ENCODE assay signal across 24 mouse cellular contexts in genomic region chr19:12464674-12465073, GRCm38 (mm10). TPM values are rescaled to one million over a fixed set of nuclear protein-coding genes. Genes with fewer than 3 reads are reported as not detected.
DNase-seq lines count a peak whose midpoint lies in the region; ATAC-seq and TF ChIP-seq lines count a peak whose summit lies in the region.
"Had no signal": no experiment of that assay in that cellular context is flagged by ENCODE, and none has a peak within 500 bp of the region (broad histone marks: within the 10 kb centered on the region; RNA-seq: fewer than 3 reads in every experiment).

No protein-coding gene starts in this region.

- TF ChIP-seq POLR2A in spleen, adult 2 months (IDR thresholded peaks at IDR 0.05; ENCODE audit: low read depth, low read length) = no peak
- TF ChIP-seq POLR2A in thymus, adult 2 months (IDR thresholded peaks at IDR 0.05; ENCODE audit: control insufficient read depth, extremely low read depth, insufficient read depth, low read length, poor library complexity) = no peak

- H3K4me3 ChIP-seq in spleen, adult 2 months (ENCODE audit: extremely low read depth, insufficient read depth, insufficient read length) = 0 out of 2 replicates have a peak overlapping the region, but pooled peaks have one; percentile 6
- no peak overlapping the region for H3K4me3 ChIP-seq in lung, embryonic 15.5 days
- H3K4me3 ChIP-seq in stomach, postnatal 0 days (ENCODE audit: low read depth, low read length) = no peak overlapping the region
- no peak overlapping the region for H3K4me3 ChIP-seq in thymus, adult 2 months (ENCODE audit: control insufficient read depth, insufficient read depth, low read length)
- H3K4me3 ChIP-seq: erythroblast, embryonic 14.5 days; heart, embryonic 13.5 days; hindbrain, embryonic 13.5 days had no signal

- H3K27ac ChIP-seq in spleen, adult 2 months (ENCODE audit: insufficient read depth, low read length) = no peak overlapping the region
- H3K27ac ChIP-seq in lung, embryonic 15.5 days = peak overlapping the region; percentile 90
- peak overlapping the region; percentile 76; the same call in 1 of the 2 replicates for H3K27ac ChIP-seq in stomach, postnatal 0 days (replicated peaks)
- no peak overlapping the region for H3K27ac ChIP-seq in thymus, adult 2 months (ENCODE audit: control insufficient read depth, insufficient read depth, low read length)
- H3K27ac ChIP-seq: hindbrain, embryonic 13.5 days had no signal

- ATAC-seq in lung, embryonic 15.5 days (ENCODE audit: borderline replicate concordance, extremely low read depth, low FRiP score, low TSS enrichment) = no peak
- ATAC-seq in stomach, postnatal 0 days (ENCODE audit: low FRiP score, low TSS enrichment) = no peak
- ATAC-seq: forebrain, postnatal 0 days; intestine, embryonic 16.5 days had no signal

- H3K36me3 ChIP-seq in spleen, adult 2 months (ENCODE audit: control insufficient read depth, insufficient read depth, low read length) = no peaks in the 10 kb centered on the region
- H3K36me3 ChIP-seq in lung, embryonic 15.5 days = peaks cover 16% of the 10 kb centered on the region
- H3K36me3 ChIP-seq in stomach, postnatal 0 days (ENCODE audit: control insufficient read depth, insufficient read depth, low read length) = peaks cover 9% of the 10 kb centered on the region; the same call in 1 of the 2 replicates
- H3K36me3 ChIP-seq in thymus, adult 2 months (ENCODE audit: control insufficient read depth, insufficient read depth, low read length) = no peaks in the 10 kb centered on the region
- H3K36me3 ChIP-seq: heart, embryonic 13.5 days had no signal

- no peaks in the 10 kb centered on the region for H3K27me3 ChIP-seq in spleen, adult 2 months (ENCODE audit: control insufficient read depth, insufficient read depth, low read length)
- no peaks in the 10 kb centered on the region for H3K27me3 ChIP-seq in lung, embryonic 15.5 days
- no peaks in the 10 kb centered on the region for H3K27me3 ChIP-seq in stomach, postnatal 0 days (ENCODE audit: control insufficient read depth, insufficient read depth, low read length)
- H3K27me3 ChIP-seq in thymus, adult 2 months (ENCODE audit: control insufficient read depth, insufficient read depth, low read length) = no peaks in the 10 kb centered on the region
- H3K27me3 ChIP-seq: heart, embryonic 13.5 days; hindbrain, embryonic 13.5 days had no signal

- peak; percentile 9 for DNase-seq in kidney, postnatal 10 days
- no peak for DNase-seq in kidney, adult 9 months
- DNase-seq in spleen, adult 2 months (ENCODE audit: low read depth in 1 of 2, low spot score in 2 of 2) = no peak
- DNase-seq in spleen, postnatal 14 days (ENCODE audit: low spot score in 2 of 2) = no peak
- peak; percentile 10 for DNase-seq in stomach, postnatal 0 days (ENCODE audit: low spot score)
- DNase-seq in thymus, adult 2 months = no peak
- DNase-seq in gastrocnemius, adult 8-10 months (ENCODE audit: low spot score in 2 of 2) = no peak
- DNase-seq: adrenal gland, postnatal 25 days; cerebellum, postnatal 14 days; forebrain, postnatal 0 days; gastrocnemius, postnatal 14 days; kidney, postnatal 4 days; thymus, postnatal 36 days had no signal

- no peaks in the 10 kb centered on the region for H3K9me3 ChIP-seq in lung, embryonic 15.5 days
- no peaks in the 10 kb centered on the region for H3K9me3 ChIP-seq in stomach, postnatal 0 days (ENCODE audit: control insufficient read depth, low read length)
- H3K9me3 ChIP-seq: heart, embryonic 13.5 days; hindbrain, embryonic 13.5 days had no signal

- TF ChIP-seq EP300 in stomach, postnatal 0 days (optimal IDR thresholded peaks at IDR 0.05) = no peak

- no peaks in the 10 kb centered on the region; the same call in 1 of the 2 replicates for H3K4me1 ChIP-seq in spleen, adult 2 months (ENCODE audit: control insufficient read depth, insufficient read depth, insufficient read length)
- peaks cover 10% of the 10 kb centered on the region for H3K4me1 ChIP-seq in lung, embryonic 15.5 days
- H3K4me1 ChIP-seq in stomach, postnatal 0 days (replicated peaks; ENCODE audit: control insufficient read depth, insufficient read depth) = no peaks in the 10 kb centered on the region
- no peaks in the 10 kb centered on the region for H3K4me1 ChIP-seq in thymus, adult 2 months (replicated peaks; ENCODE audit: control insufficient read depth, insufficient read depth, low read length)
- H3K4me1 ChIP-seq: hindbrain, embryonic 13.5 days had no signal

- no peak overlapping the region for H3K4me2 ChIP-seq in lung, embryonic 15.5 days
- no peak overlapping the region for H3K4me2 ChIP-seq in stomach, postnatal 0 days (replicated peaks; ENCODE audit: low read depth)
- H3K4me2 ChIP-seq: heart, embryonic 13.5 days; hindbrain, embryonic 13.5 days had no signal

- WGBS in spleen, adult 2 months = 61% methylated on average over 4 of the region's 4 CpGs
- 46% methylated on average over 4 of the region's 4 CpGs for WGBS in lung, embryonic 15.5 days
- WGBS in stomach, postnatal 0 days = 60% methylated on average over 4 of the region's 4 CpGs
- 84% methylated on average over 4 of the region's 4 CpGs for WGBS in thymus, adult 2 months

- TF ChIP-seq CTCF in spleen, adult 2 months (IDR thresholded peaks at IDR 0.05; ENCODE audit: extremely low read depth, insufficient read depth, insufficient read length, insufficient replicate concordance) = no peak
- no peak for TF ChIP-seq CTCF in stomach, postnatal 0 days (IDR thresholded peaks at IDR 0.05; ENCODE audit: low read depth)
- TF ChIP-seq CTCF in thymus, adult 2 months (IDR thresholded peaks at IDR 0.05; ENCODE audit: borderline replicate concordance, control insufficient read depth, extremely low read depth, insufficient read depth, low read length, poor library complexity) = no peak

- H3K9ac ChIP-seq in lung, embryonic 15.5 days = no peak overlapping the region
- no peak overlapping the region for H3K9ac ChIP-seq in stomach, postnatal 0 days (ENCODE audit: low read length)
- H3K9ac ChIP-seq: forebrain, postnatal 0 days; hindbrain, embryonic 13.5 days had no signal

RNA-seq across cellular contexts. Expression of gene Mpeg1, which starts 4.1 kb away (rescaled TPM):
- 30.5 and 41.7 TPM in 2 replicates for polyA plus RNA-seq in spleen, adult 2 months (2012; rRNA removed)
- 0.67 and 1.0 TPM in 2 replicates for polyA plus RNA-seq in lung, embryonic 15.5 days (2015; fragmentation: Nextera tagmentation; extraction: Ambion mirVana)
- polyA plus RNA-seq in stomach, postnatal 0 days (2015; fragmentation: Nextera tagmentation; extraction: Ambion mirVana) = 0.71 and 0.84 TPM in 2 replicates
- 24.0 and 34.0 TPM in 2 replicates for polyA plus RNA-seq in thymus, adult 2 months (2012; rRNA removed)
- total RNA-seq in gastrocnemius, adult 8-10 months (2022) = 1 to 10 TPM in 2 of 4 experiments, under 1 TPM in 2; 0.53 to 1.4 (median 0.91) TPM

RNA-seq across cellular contexts. Expression of gene Dtx4, which starts 36.6 kb away (rescaled TPM):
- polyA plus RNA-seq in spleen, adult 2 months (2012; rRNA removed) = 4.3 TPM in 2 replicates
- 16.1 and 16.5 TPM in 2 replicates for polyA plus RNA-seq in lung, embryonic 15.5 days (2015; fragmentation: Nextera tagmentation; extraction: Ambion mirVana)
- polyA plus RNA-seq in stomach, postnatal 0 days (2015; fragmentation: Nextera tagmentation; extraction: Ambion mirVana) = 6.2 and 7.1 TPM in 2 replicates
- 5.6 and 6.3 TPM in 2 replicates for polyA plus RNA-seq in thymus, adult 2 months (2012; rRNA removed)
- 1 to 10 TPM; 2.1 to 2.6 (median 2.4) TPM for total RNA-seq in gastrocnemius, adult 8-10 months (2022)
- total RNA-seq: megakaryocyte-erythroid progenitor cell, adult 5-6 weeks had no signal

RNA-seq across cellular contexts. Expression of gene Pfpl, which starts 37.0 kb away (rescaled TPM):
- polyA plus RNA-seq in spleen, adult 2 months (2012; rRNA removed) = not detected in 2 replicates
- polyA plus RNA-seq in lung, embryonic 15.5 days (2015; fragmentation: Nextera tagmentation; extraction: Ambion mirVana) = not detected in 2 replicates
- polyA plus RNA-seq in stomach, postnatal 0 days (2015; fragmentation: Nextera tagmentation; extraction: Ambion mirVana) = not detected in 2 replicates
- 0.03 TPM in 1 of 2 replicates, not detected in the other for polyA plus RNA-seq in thymus, adult 2 months (2012; rRNA removed)
- not detected for total RNA-seq in gastrocnemius, adult 8-10 months (2022)
- total RNA-seq: adrenal gland, postnatal 25 days; forebrain, postnatal 0 days; gastrocnemius, postnatal 14 days; left cerebral cortex, adult 18-20 months; megakaryocyte-erythroid progenitor cell, adult 5-6 weeks; monocyte, adult 5-6 weeks had no signal
- polyA plus RNA-seq: erythroblast, embryonic 14.5 days; forebrain, postnatal 0 days; heart, embryonic 13.5 days; hindbrain, embryonic 13.5 days; intestine, embryonic 16.5 days; limb, embryonic 11.5 days; neural tube, embryonic 14.5 days; small intestine, adult 2 months had no signal

RNA-seq across cellular contexts. Expression of gene Olfr1441, which starts 47.4 kb away (rescaled TPM):
- polyA plus RNA-seq in spleen, adult 2 months (2012; rRNA removed) = not detected in 2 replicates
- not detected in 2 replicates for polyA plus RNA-seq in lung, embryonic 15.5 days (2015; fragmentation: Nextera tagmentation; extraction: Ambion mirVana)
- polyA plus RNA-seq in stomach, postnatal 0 days (2015; fragmentation: Nextera tagmentation; extraction: Ambion mirVana) = not detected in 2 replicates
- polyA plus RNA-seq in thymus, adult 2 months (2012; rRNA removed) = not detected in 2 replicates
- total RNA-seq in gastrocnemius, adult 8-10 months (2022) = not detected
- total RNA-seq: adrenal gland, postnatal 25 days; forebrain, postnatal 0 days; gastrocnemius, postnatal 14 days; left cerebral cortex, adult 18-20 months; megakaryocyte-erythroid progenitor cell, adult 5-6 weeks; monocyte, adult 5-6 weeks had no signal
- polyA plus RNA-seq: erythroblast, embryonic 14.5 days; forebrain, postnatal 0 days; heart, embryonic 13.5 days; hindbrain, embryonic 13.5 days; intestine, embryonic 16.5 days; limb, embryonic 11.5 days; neural tube, embryonic 14.5 days; small intestine, adult 2 months had no signal

Comparison
In these comparisons a context has a peak if more than half of its experiments do, and no peak if none do; other contexts are left out.
1. DNase-seq: peak in kidney, postnatal 10 days (single experiment) and stomach, postnatal 0 days (single experiment); none in kidney, adult 9 months (single experiment), spleen, adult 2 months (0 of 2), spleen, postnatal 14 days (0 of 2), thymus, adult 2 months (single experiment) and gastrocnemius, adult 8-10 months (0 of 2).
2. H3K27ac ChIP-seq: peak in lung, embryonic 15.5 days (single experiment) and stomach, postnatal 0 days (single experiment); none in spleen, adult 2 months (single experiment) and thymus, adult 2 months (single experiment).
3. RNA of gene Mpeg1, which starts 4.1 kb away (polyA plus RNA-seq): 30.5 to 41.7 TPM in spleen, adult 2 months and 24.0 to 34.0 TPM in thymus, adult 2 months; 0.67 to 1.0 TPM in lung, embryonic 15.5 days and 0.71 to 0.84 TPM in stomach, postnatal 0 days; every median in the first group is over 10 times any median in the second.